Mouse (Mus musculus): ENCODE measurements around the gene Nlrc5.
"Not testable (repeated sequence)": the region's sequence is repeated elsewhere in the genome, so short reads cannot be mapped to it uniquely, and the experiment has no call there.

Nlrc5 gene

DNA sequence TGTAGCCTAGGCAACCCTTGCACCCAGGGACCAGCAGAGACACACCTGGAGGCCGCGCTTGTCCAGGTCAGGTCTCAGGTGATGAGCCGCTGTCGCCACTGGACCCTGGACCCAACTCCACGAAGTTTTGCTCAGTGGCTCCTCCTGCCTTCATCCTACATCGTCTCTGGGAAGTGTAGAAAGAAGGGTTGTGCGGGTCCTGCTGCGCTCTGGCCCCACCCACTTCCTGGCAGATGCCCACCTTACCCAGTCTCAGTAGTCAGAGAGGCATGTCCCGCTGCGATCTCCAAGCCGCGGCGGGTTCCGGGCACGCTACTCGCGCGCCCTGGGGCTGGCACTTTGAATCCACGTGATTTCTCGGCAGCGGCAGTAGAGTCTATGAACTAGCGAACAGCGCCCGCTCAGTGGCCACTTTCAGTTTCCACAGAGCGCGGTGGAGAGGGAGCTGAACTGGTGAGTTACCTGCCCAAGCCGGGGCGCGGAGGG lies at the start of gene Nlrc5:
Nlrc5 (plus strand) TSS at position 376 of the 486 bp plus-strand sequence.
- peak; percentile 86 for DNase-seq (ENCODE audit: low spot score)

DNA sequence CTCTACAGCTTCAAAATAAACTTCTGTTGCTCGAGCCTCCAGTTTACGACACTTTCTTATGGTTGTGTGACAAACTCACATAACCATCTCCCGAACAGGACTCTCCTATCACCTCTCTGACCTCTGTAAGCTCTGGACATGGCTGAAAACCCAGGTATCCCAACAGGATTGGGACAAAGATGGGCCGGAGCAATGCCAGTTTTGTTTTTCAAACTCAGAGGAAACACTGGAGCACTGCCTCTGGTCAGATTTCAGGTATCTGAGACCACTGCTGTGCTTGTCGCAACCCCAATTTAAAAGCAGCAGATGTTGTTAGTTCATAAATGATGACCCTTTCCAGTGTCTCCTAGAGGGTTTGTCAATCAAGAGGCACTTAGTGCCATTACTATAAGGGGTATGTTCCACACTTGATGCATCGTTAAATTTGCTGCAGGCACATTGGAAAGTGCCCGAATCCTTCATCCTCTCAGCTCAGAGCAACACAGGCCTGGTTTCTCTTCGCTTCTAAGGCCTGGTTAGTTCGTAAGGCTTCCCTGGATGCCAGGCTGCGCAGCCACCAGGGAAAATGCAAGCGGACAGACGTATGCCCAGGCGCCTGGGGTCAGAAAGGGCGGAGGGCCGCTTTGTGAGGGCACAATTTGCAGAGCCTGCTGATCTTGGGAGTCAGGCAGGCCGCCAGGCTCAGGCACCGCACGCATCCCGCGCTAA lies 48.5 kb upstream of the Nlrc5 start:
- DNase-seq (ENCODE audit: low spot score) = no peak

- peak; percentile 99 for DNase-seq (ENCODE audit: low spot score)
These were observed 47.7 kb upstream of the Nlrc5 start, which contains the start of gene Herpud1 for GRCm38 (mm10) chr8:94386214-94387026. Herpud1 (plus strand) TSS chr8:94386438.

DNA sequence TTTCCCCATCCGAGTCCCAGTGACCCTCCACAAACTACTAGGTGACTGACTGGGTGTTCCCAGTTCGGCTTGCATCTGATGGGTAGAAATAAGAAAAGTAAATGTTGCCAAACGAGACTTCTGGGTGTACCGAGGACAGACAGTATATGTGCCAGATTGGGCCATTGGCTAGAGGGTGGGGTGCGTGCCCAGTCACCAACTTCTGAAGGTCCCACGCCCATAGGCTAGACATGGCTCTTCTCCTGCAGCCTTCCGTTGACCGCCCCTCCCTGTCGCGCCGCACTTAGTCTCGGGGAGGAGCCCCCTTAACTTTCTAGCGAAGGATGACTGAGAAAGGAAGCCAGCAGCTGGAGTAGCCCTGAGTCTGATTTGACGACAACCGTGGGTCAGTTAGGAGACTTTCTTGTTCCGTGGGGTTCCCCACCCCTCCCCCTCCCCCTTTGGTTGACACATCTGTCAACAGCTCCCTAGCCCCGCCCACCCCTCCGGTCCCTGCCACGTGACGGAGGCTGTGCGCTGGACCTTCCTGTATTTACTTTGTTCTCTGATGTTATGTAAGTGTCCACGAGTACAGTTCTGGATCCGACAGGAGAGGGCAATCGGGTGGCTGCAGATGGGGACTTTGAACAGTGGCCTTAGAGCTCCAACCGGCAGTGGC lies 47.0 kb upstream of the Nlrc5 start:
- peak; percentile 96 for DNase-seq (ENCODE audit: low spot score)

- DNase-seq (ENCODE audit: low spot score) = no peak
These were observed 46.4 kb upstream of the Nlrc5 start for GRCm38 (mm10) chr8:94387785-94388184.

DNA sequence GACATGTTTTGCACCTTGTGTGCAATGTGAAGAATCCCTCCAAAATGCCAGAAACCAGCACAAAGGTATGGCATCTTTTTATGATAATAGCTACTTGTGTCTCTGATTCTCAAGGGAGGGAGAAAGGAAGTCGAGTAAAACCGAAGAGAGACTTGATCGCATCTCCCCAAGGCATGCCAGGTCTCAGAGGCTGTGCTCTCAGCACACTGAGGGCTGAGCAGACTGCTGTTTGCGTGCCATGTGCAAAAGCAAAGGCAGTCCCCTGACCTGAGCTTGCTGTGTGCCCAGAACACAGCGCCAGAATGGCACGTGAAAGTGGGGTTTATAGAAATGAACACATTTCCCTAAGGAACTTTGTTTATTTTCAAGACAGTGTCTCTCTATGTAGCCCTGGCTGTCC lies 44.6 kb upstream of the Nlrc5 start:
- DNase-seq (ENCODE audit: low spot score) = no peak

DNA sequence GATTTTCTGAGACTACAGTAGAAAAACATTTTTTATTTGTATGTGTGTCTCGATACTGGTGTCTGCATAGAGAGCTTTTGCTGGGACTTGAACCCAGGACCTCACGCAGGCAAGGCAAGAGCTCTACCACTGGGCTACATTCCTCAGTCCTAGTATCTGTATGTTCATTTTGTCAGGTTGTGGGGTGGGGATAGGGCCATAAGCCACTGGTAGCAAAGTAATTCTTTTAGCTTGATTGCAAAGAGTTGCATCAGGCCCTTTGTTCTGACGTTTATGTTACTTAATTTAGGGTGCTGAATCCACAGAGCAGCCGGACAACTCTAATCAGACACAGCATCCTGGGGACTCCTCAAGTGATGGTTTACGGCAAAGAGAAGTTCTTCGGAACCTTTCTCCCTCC lies 43.7 kb upstream of the Nlrc5 start:
- no peak for DNase-seq (ENCODE audit: low spot score)

DNA sequence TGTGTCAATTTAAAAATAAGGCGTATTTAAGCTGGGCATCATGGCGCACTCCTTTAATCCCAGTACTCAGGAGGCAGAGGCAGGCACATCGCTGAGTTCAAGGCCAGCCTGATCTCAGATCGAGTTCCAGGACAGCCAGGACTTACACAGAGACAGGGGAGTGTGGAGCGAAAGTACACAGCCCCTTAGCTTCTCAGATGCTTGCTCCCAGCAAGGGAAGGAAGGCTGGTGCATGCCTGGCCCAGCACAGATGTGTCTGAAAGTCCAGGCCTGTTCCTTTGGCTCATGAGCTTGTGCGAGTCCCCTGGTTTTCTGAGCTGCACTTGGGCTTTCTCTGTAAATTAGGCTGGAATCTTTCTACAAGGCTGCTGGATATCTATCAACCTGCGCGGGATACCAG lies 43.2 kb upstream of the Nlrc5 start:
- no peak for DNase-seq (ENCODE audit: low spot score)

DNA sequence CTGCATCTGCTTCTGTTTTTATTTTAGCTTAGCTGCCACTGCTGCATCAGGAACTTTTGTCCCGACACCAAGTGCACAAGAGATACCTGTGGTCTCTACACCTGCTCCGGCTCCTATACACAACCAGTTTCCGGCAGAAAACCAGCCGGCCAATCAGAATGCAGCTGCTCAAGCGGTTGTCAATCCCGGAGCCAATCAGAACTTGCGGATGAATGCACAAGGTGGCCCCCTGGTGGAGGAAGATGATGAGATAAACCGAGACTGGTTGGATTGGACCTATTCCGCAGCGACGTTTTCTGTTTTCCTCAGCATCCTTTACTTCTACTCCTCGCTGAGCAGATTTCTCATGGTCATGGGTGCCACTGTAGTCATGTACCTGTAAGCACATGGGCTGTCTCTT lies 42.0 kb upstream of the Nlrc5 start:
- DNase-seq (ENCODE audit: low spot score) = peak; percentile 54

DNA sequence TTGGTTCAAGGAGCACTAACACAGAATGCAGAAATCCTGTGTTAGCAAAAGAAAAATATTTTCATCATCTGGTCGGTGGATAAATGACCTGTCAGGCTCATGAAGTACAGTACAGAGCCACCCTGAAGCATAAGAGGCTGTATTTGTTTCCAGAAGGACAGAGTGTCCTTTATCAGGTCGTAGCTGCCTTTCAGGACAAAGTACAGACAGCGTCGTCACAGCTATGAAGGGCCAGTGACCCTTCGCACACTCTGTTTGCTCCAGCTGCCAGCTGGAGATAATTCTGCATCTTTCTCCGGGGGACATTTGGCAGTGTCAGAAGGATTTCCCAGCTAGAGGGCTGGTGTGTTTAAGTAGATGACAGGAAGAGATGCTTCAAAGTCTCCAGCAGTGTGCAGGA lies 41.5 kb upstream of the Nlrc5 start:
- DNase-seq (ENCODE audit: low spot score) = no peak

DNA sequence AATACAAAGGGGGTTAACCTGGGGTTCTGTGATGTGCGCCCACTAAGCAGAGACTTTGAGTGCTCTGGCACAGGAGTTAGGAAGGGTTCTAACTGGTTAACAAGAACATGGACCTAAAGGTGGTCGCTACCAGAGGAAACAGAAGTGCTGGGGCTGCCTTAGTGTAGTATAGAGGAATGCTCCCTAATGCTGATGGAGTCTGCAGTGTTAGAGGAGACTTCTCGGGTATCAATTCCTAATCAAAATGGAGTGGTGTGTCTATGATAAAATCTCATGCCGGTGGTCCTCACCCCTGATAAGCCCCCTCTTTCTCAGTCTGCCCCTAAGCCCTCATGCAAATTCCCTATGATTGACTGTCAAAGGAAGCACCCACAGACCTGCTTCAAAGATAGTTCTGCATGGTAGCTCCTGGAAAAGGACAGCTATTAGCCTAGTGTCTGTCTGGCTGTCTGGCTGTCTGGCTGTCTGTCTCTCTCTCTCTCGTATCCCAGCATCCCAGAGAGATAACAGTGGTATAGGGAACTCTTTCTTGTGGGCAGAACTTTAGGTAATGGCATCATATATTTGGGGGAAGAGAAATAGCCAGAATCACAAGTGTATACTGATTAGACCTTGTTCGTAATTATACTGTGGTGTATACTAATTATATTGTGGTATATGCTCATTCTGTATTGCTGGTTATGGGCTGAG lies 38.2 kb upstream of the Nlrc5 start:
- DNase-seq (ENCODE audit: low spot score) = no peak

DNA sequence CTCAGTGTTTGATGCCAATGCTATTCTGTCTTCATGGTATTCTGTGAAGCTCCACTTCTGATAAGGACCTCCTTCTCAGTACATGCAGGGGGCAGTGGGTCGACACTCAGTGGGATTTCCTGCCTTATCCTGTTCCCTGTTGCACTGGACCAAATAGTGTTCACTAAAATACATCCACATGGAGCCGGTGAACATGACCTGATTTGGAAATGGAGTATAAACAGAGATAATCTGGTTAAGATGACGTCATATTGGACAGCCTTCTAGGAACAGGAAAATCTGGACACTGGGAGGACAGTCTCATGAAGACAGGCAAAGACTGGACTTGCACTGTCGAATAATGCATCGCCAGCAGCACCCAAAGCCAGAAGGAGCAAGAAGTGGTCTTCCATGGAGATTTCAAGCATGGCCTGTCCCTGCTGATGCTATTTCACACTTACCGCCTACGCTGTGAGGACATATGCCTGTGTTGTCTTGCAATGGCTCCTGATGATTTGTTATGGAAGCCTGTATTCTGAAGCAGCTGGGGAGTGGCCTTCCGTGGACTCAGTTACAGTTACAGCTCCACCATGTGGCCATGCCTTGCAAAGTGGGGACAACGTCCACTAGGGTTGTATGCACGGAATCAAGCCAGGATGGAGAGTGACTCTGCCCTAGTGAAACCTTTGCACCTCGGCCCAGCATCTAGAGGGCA lies 37.0 kb upstream of the Nlrc5 start:
- DNase-seq (ENCODE audit: low spot score) = peak; percentile 62

DNA sequence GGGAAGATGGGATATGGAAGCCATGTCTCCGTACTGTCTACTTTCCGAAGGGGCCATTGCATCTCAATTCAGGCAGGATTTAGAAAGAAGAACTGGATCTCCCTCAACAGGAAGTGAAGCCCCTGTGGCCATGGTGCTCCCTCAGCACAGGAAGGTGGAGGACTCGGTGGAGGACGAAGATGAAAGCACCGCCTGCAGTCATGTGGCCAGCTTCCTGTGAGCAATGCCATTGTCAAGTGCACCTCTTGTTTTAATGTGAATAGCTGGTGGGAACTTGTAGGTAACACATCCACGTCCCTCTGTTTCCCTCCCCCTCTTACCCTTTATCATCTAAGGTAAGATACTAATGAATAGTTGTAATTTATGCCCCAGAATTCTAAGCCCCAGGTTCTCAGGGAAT lies 35.6 kb upstream of the Nlrc5 start:
- DNase-seq (ENCODE audit: low spot score) = no peak

DNA sequence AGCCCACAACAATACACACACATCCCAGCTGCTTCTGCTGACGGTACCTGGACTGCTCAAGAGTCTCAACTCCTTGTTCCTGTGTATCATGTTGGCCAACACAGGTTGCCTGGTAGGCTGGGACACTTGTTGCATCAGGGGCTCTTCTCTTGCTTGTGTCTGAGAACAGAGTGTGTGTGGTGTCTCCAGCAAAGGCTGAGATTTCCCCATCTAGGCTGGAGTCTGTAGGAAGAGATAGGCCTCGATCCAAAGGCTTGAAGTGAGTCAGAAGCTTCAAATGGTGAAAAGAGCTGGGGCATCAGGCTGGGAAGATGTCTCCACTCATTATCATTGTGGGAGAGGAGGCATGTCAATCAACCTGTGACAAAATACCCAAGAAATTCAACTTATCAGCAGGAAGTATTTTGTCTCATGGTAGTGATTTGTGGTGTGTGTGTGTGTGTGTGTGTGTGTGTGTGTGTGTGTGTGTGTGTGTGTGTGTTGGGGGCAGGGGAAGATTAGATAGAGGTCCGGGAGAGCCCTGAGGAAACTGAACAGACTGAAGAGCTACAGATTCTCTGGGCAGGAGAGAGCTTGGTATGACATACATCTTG lies 34.7 kb upstream of the Nlrc5 start:
- DNase-seq (ENCODE audit: low spot score) = no peak

DNA sequence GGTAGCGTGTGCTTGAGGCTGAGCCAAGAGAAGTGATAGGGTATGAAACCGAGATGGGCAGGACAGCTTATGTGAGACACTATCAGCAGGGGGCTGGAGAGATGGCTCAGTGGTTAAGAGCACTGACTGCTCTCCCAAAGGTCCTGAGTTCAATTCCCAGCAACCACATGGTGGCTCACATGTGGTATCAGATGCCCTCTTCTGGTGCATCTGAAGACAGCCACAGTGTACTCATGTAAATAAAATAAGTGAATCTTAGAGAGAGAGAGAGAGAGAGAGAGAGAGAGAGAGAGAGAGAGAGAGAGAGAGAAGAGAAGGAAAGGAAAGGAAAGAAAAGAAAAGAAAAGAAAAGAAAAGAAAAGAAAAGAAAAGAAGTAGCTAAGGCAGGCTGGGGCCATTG lies 34.2 kb upstream of the Nlrc5 start:
- not testable (repeated sequence) for DNase-seq (ENCODE audit: low spot score)

DNA sequence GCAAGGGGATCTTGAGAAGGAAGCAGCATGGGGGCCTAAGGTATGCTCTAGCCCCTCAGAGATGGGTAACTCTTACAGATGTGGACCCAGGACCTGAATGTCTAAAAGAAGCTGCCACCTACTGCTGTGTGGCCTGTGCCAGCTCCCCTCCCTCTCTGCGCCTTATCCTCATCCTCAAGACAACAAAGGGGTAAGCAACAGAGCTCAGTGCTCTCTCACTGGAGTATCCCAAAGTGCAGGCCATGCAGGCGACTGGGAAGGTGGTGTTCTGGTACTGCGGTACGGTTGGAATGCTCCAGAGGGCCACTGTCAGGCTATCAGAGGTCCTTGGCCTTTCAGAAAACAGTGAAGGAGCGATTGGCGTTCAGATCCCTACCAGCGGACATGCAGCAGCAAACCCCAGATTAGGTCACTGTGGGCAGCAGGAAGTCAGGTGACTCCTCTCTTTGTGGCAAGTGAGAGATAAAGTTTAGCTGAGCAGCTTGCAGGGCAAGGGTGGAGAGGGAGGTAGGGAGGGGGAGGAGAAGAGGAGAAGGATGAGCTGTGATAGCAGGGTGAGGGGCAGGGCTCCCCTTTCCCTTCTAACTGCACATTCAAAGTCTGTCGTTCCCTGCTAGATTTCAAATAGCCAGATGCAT lies 25.6 kb upstream of the Nlrc5 start:
- DNase-seq (ENCODE audit: low spot score) = no peak

GRCm38 (mm10) chr8:94409523-94409922 lies 24.6 kb upstream of the Nlrc5 start:
- DNase-seq (ENCODE audit: low spot score) = no peak

DNA sequence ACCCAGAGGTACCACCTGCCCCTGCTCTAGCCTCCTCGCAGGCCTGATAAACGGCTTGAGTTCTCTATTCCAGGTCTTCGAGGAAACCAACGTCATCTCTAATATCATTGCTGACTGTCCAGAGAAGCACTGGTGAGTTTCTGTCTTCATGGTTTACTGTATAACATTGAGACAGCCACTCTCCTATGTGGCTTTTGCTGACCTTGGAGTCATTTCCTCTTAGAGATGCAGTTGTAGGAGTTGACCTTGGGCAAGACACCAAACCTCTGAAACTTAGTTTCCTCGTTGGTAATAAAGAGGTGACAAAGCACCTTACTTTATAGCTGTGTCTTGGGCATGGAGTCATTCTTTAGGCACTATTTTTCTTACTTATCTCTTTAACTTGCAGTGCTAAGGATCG lies 21.6 kb upstream of the Nlrc5 start:
- no peak for DNase-seq (ENCODE audit: low spot score)

GRCm38 (mm10) chr8:94413509-94413908 lies 20.6 kb upstream of the Nlrc5 start:
- DNase-seq (ENCODE audit: low spot score) = no peak

- DNase-seq (ENCODE audit: low spot score) = no peak
These were observed 18.9 kb upstream of the Nlrc5 start for GRCm38 (mm10) chr8:94415218-94415617.

GRCm38 (mm10) chr8:94418017-94418416 lies 16.1 kb upstream of the Nlrc5 start:
- DNase-seq (ENCODE audit: low spot score) = no peak
